In genomic region chr12:31527407-31527806, GRCm38 (mm10) we compare ENCODE assay signal across 33 mouse cellular contexts. TPM values are rescaled to one million over a fixed set of nuclear protein-coding genes. Genes with fewer than 3 reads are reported as not detected.
A peak's percentile ranks its signal among the peaks of the same experiment; 100 is the strongest.
DNase-seq lines count a peak whose midpoint lies in the region; ATAC-seq and TF ChIP-seq lines count a peak whose summit lies in the region.
"Had no signal": no experiment of that assay in that cellular context is flagged by ENCODE, and none has a peak within 500 bp of the region (broad histone marks: within the 10 kb centered on the region; RNA-seq: fewer than 3 reads in every experiment).

No protein-coding gene starts in this region.

- peak; percentile 35 for DNase-seq in heart, adult 11 months
- DNase-seq in heart, postnatal 36 days, result no peak
- peak; percentile 47 for DNase-seq in heart, postnatal 0 days (ENCODE audit: low spot score)
- DNase-seq in heart, embryonic 10.5 days (ENCODE audit: low spot score), result no peak
- DNase-seq in brain, adult 2 months (ENCODE audit: low read depth, low spot score), result peak; percentile 41
- peak; percentile 38 for DNase-seq in stomach, postnatal 0 days (ENCODE audit: low spot score)
- DNase-seq in cerebellum, adult 9-11 months, result no peak
- DNase-seq: adrenal gland, adult 2 months; adrenal gland, postnatal 36 days; cerebellum, adult 8-10 months; cerebellum, postnatal 36 days; gastrocnemius, postnatal 14 days; heart, adult 18-20 months; heart, postnatal 4 days; kidney, adult 9 months; kidney, postnatal 14 days; layer of hippocampus, adult 9-11 months; lung, embryonic 14.5 days; right cerebral cortex, adult 18-20 months; spleen, adult 18-20 months had no signal

- TF ChIP-seq CTCF in heart, postnatal 0 days (IDR thresholded peaks at IDR 0.05; ENCODE audit: low read depth), result no peak
- TF ChIP-seq CTCF in stomach, postnatal 0 days (IDR thresholded peaks at IDR 0.05; ENCODE audit: low read depth), result no peak

- peaks cover 6% of the 10 kb centered on the region; the same call in 1 of the 2 replicates for H3K9me3 ChIP-seq in heart, postnatal 0 days (replicated peaks; ENCODE audit: control insufficient read depth, low read length)
- no peaks in the 10 kb centered on the region; the same call in 1 of the 2 replicates for H3K9me3 ChIP-seq in heart, embryonic 10.5 days
- H3K9me3 ChIP-seq in stomach, postnatal 0 days (ENCODE audit: control insufficient read depth, low read length), result no peaks in the 10 kb centered on the region
- H3K9me3 ChIP-seq: hindbrain, embryonic 13.5 days; limb, embryonic 10.5 days; limb, embryonic 15.5 days; midbrain, embryonic 10.5 days; neural tube, embryonic 12.5 days had no signal

- intact Hi-C loops in heart, postnatal 36 days (cut with DNase I), result no loop called here

- H3K27ac ChIP-seq in heart, postnatal 0 days (ENCODE audit: low read depth), result peak overlapping the region; percentile 19; the same call in 1 of the 2 replicates
- H3K27ac ChIP-seq in heart, embryonic 10.5 days, result no peak overlapping the region
- no peak overlapping the region for H3K27ac ChIP-seq in stomach, postnatal 0 days (replicated peaks)
- H3K27ac ChIP-seq: hindbrain, embryonic 13.5 days; limb, embryonic 10.5 days; limb, embryonic 15.5 days; liver, embryonic 14.5 days; midbrain, embryonic 10.5 days; neural tube, embryonic 12.5 days had no signal

- no peak for TF ChIP-seq EP300 in heart, postnatal 0 days (IDR thresholded peaks at IDR 0.05; ENCODE audit: low read depth)
- TF ChIP-seq EP300 in stomach, postnatal 0 days (optimal IDR thresholded peaks at IDR 0.05), result no peak

- peak; percentile 44; the same call in 1 of the 2 replicates for ATAC-seq in heart, postnatal 0 days (ENCODE audit: insufficient read depth, low read depth)
- peak; percentile 84 for ATAC-seq in stomach, postnatal 0 days (ENCODE audit: low FRiP score, low TSS enrichment)
- ATAC-seq: activated CD4-positive, CD25-positive, alpha-beta regulatory T cell, adult 4 months; CD4-positive, CD25-positive, alpha-beta regulatory T cell, adult 4 months; intestine, postnatal 0 days; midbrain, embryonic 16.5 days had no signal

- H3K36me3 ChIP-seq in heart, postnatal 0 days (replicated peaks; ENCODE audit: control insufficient read depth, insufficient read depth, low read length), result no peaks in the 10 kb centered on the region
- no peaks in the 10 kb centered on the region for H3K36me3 ChIP-seq in heart, embryonic 10.5 days
- no peaks in the 10 kb centered on the region for H3K36me3 ChIP-seq in stomach, postnatal 0 days (ENCODE audit: control insufficient read depth, insufficient read depth, low read length)
- H3K36me3 ChIP-seq: hindbrain, embryonic 13.5 days; limb, embryonic 10.5 days; limb, embryonic 15.5 days; midbrain, embryonic 10.5 days; neural tube, embryonic 12.5 days had no signal

- H3K4me1 ChIP-seq in heart, postnatal 0 days (ENCODE audit: control insufficient read depth, insufficient read depth), result no peaks in the 10 kb centered on the region
- H3K4me1 ChIP-seq in heart, embryonic 10.5 days, result peaks cover 13% of the 10 kb centered on the region
- H3K4me1 ChIP-seq in stomach, postnatal 0 days (replicated peaks; ENCODE audit: control insufficient read depth, insufficient read depth), result no peaks in the 10 kb centered on the region
- H3K4me1 ChIP-seq: hindbrain, embryonic 13.5 days; limb, embryonic 15.5 days; midbrain, embryonic 10.5 days; neural tube, embryonic 12.5 days had no signal

- no peak overlapping the region for H3K4me3 ChIP-seq in heart, postnatal 0 days (ENCODE audit: low read depth, low read length)
- no peak overlapping the region for H3K4me3 ChIP-seq in heart, embryonic 10.5 days
- H3K4me3 ChIP-seq in stomach, postnatal 0 days (ENCODE audit: low read depth, low read length), result no peak overlapping the region
- H3K4me3 ChIP-seq: hindbrain, embryonic 13.5 days; limb, embryonic 10.5 days; limb, embryonic 15.5 days; midbrain, embryonic 10.5 days; myocyte; neural tube, embryonic 12.5 days had no signal

- no peak overlapping the region for H3K4me2 ChIP-seq in heart, postnatal 0 days (ENCODE audit: low read depth, low read length)
- H3K4me2 ChIP-seq in stomach, postnatal 0 days (replicated peaks; ENCODE audit: low read depth), result no peak overlapping the region
- H3K4me2 ChIP-seq: hindbrain, embryonic 13.5 days; limb, embryonic 15.5 days; lung, embryonic 14.5 days; neural tube, embryonic 12.5 days had no signal

- no peak overlapping the region for H3K9ac ChIP-seq in heart, postnatal 0 days (replicated peaks; ENCODE audit: low read depth, low read length)
- H3K9ac ChIP-seq in stomach, postnatal 0 days (ENCODE audit: low read length), result no peak overlapping the region
- H3K9ac ChIP-seq: hindbrain, embryonic 13.5 days; limb, embryonic 15.5 days; liver, embryonic 14.5 days; lung, embryonic 14.5 days; neural tube, embryonic 12.5 days had no signal

- H3K27me3 ChIP-seq in heart, postnatal 0 days (ENCODE audit: control insufficient read depth, insufficient read depth, low read length), result no peaks in the 10 kb centered on the region
- no peaks in the 10 kb centered on the region for H3K27me3 ChIP-seq in heart, embryonic 10.5 days (ENCODE audit: insufficient read depth, poor library complexity, severe bottlenecking)
- no peaks in the 10 kb centered on the region for H3K27me3 ChIP-seq in stomach, postnatal 0 days (ENCODE audit: control insufficient read depth, insufficient read depth, low read length)
- H3K27me3 ChIP-seq: hindbrain, embryonic 13.5 days; limb, embryonic 15.5 days; neural tube, embryonic 12.5 days had no signal

- WGBS in heart, postnatal 0 days, result 25% methylated on average over 6 of the region's 6 CpGs
- WGBS in heart, embryonic 10.5 days, result 38% methylated on average over 6 of the region's 6 CpGs
- WGBS in stomach, postnatal 0 days, result 48% methylated on average over 6 of the region's 6 CpGs

RNA-seq across cellular contexts. Expression of gene Cbll1, which starts 28.0 kb away (rescaled TPM):
- 10 to 100 TPM in 1 of 2 experiments, 1 to 10 TPM in 1; 9.6 to 10.6 TPM for total RNA-seq in heart, postnatal 36 days (2021)
- 6.4 and 10.4 TPM in 2 replicates for total RNA-seq in heart, postnatal 0 days (2014; rRNA removed; ENCODE audit: low replicate concordance)
- 5.1 and 5.4 TPM in 2 replicates for polyA plus RNA-seq in heart, postnatal 0 days (2015; fragmentation: Nextera tagmentation; extraction: Ambion mirVana)
- polyA plus RNA-seq in heart, embryonic 10.5 days (2016; fragmentation: Nextera tagmentation; extraction: Ambion mirVana), result 10.6 and 12.6 TPM in 2 replicates
- 6.1 and 6.4 TPM in 2 replicates for polyA plus RNA-seq in stomach, postnatal 0 days (2015; fragmentation: Nextera tagmentation; extraction: Ambion mirVana)

RNA-seq across cellular contexts. Expression of gene Slc26a4, which starts 32.4 kb away (rescaled TPM):
- under 1 TPM; 0.08 to 0.11 TPM for total RNA-seq in heart, postnatal 36 days (2021)
- total RNA-seq in heart, postnatal 0 days (2014; rRNA removed; ENCODE audit: low replicate concordance), result not detected in 2 replicates
- polyA plus RNA-seq in heart, postnatal 0 days (2015; fragmentation: Nextera tagmentation; extraction: Ambion mirVana), result 0.12 and 0.16 TPM in 2 replicates
- 0.05 and 0.18 TPM in 2 replicates for polyA plus RNA-seq in heart, embryonic 10.5 days (2016; fragmentation: Nextera tagmentation; extraction: Ambion mirVana)
- 0.16 and 0.29 TPM in 2 replicates for polyA plus RNA-seq in stomach, postnatal 0 days (2015; fragmentation: Nextera tagmentation; extraction: Ambion mirVana)
- total RNA-seq: gastrocnemius, postnatal 14 days; heart, adult 18-20 months; megakaryocyte progenitor cell, adult 5-6 weeks had no signal
- polyA plus RNA-seq: activated CD4-positive, CD25-positive, alpha-beta regulatory T cell, adult 4 months; CD4-positive, CD25-positive, alpha-beta regulatory T cell, adult 4 months; embryonic facial prominence, embryonic 11.5 days; limb, embryonic 15.5 days; liver, embryonic 14.5 days; lung, embryonic 14.5 days; midbrain, embryonic 10.5 days; neural tube, embryonic 12.5 days had no signal

Comparison
In these comparisons a context has a peak if more than half of its experiments do, and no peak if none do; other contexts are left out.
1. DNase-seq: peak in heart, adult 11 months (single experiment), heart, postnatal 0 days (single experiment), brain, adult 2 months (single experiment) and stomach, postnatal 0 days (single experiment); none in heart, postnatal 36 days (0 of 2), heart, embryonic 10.5 days (single experiment) and cerebellum, adult 9-11 months (single experiment).